Mouse (Mus musculus): ENCODE measurements around the gene Tcp11l1. TPM values are rescaled to one million over a fixed set of nuclear protein-coding genes. Genes with fewer than 3 reads are reported as not detected.
A peak's percentile ranks its signal among the peaks of the same experiment; 100 is the strongest.

Tcp11l1 gene
- polyA plus RNA-seq, 1 experiment from 2014 or later: 65.1 TPM

- Histone ChIP-seq H3K4me3 (no peak overlapping the region), H3K27me3 (replicated peaks) (no peaks in the 10 kb centered on the region), H3K9me3 (no peaks in the 10 kb centered on the region), H3K4me1 (no peaks in the 10 kb centered on the region), H3K27ac (no peak overlapping the region), H3K36me3 (replicated peaks) (peaks cover 12% of the 10 kb centered on the region), H3K9ac (no peak overlapping the region), H3K4me2 (no peak overlapping the region)
- no peak for ATAC-seq (replicated peaks)
- WGBS: 78% methylated on average over 3 of the region's 3 CpGs
These were observed 7.6 kb downstream of the Tcp11l1 start for GRCm38 (mm10) chr2:104704355-104704754.

GRCm38 (mm10) chr2:104703158-104703557, 8.8 kb downstream of the Tcp11l1 start:
- Histone ChIP-seq H3K9me3 (no peaks in the 10 kb centered on the region), H3K4me1 (no peaks in the 10 kb centered on the region), H3K4me3 (no peak overlapping the region), H3K27ac (no peak overlapping the region), H3K27me3 (replicated peaks) (no peaks in the 10 kb centered on the region), H3K36me3 (replicated peaks) (peaks cover 19% of the 10 kb centered on the region), H3K9ac (no peak overlapping the region), H3K4me2 (no peak overlapping the region)
- ATAC-seq (replicated peaks): no peak
- 65% methylated on average over 3 of the region's 3 CpGs for whole genome bisulfite sequencing

GRCm38 (mm10) chr2:104699659-104700058, 12.3 kb downstream of the Tcp11l1 start:
- H3K27ac ChIP-seq: no peak overlapping the region
- no peak overlapping the region for H3K4me3 ChIP-seq
- no peak overlapping the region for H3K9ac ChIP-seq
- 90% methylated on average over 11 of the region's 11 CpGs for WGBS
- no peak for ATAC-seq (replicated peaks)
- H3K9me3 ChIP-seq: no peaks in the 10 kb centered on the region
- no peaks in the 10 kb centered on the region for H3K4me1 ChIP-seq
- no peak overlapping the region for H3K4me2 ChIP-seq
- H3K36me3 ChIP-seq (replicated peaks): peaks cover 20% of the 10 kb centered on the region
- H3K27me3 ChIP-seq (replicated peaks): no peaks in the 10 kb centered on the region

GRCm38 (mm10) chr2:104692551-104692950, 19.4 kb downstream of the Tcp11l1 start:
- Histone ChIP-seq H3K36me3 (replicated peaks) (peaks cover 10% of the 10 kb centered on the region; the same call in 1 of the 2 replicates), H3K9ac (no peak overlapping the region), H3K4me3 (no peak overlapping the region), H3K9me3 (no peaks in the 10 kb centered on the region), H3K4me2 (no peak overlapping the region), H3K27me3 (replicated peaks) (no peaks in the 10 kb centered on the region), H3K27ac (no peak overlapping the region), H3K4me1 (no peaks in the 10 kb centered on the region)
- no peak for ATAC-seq (replicated peaks)
- 61% methylated on average over 2 of the region's 2 CpGs for WGBS

GRCm38 (mm10) chr2:104690720-104691119, 21.2 kb downstream of the Tcp11l1 start:
- ATAC-seq (replicated peaks): no peak
- Histone ChIP-seq H3K4me2 (no peak overlapping the region), H3K36me3 (replicated peaks) (peaks cover 6% of the 10 kb centered on the region; the same call in 1 of the 2 replicates), H3K4me1 (no peaks in the 10 kb centered on the region), H3K27ac (no peak overlapping the region), H3K9me3 (no peaks in the 10 kb centered on the region), H3K27me3 (replicated peaks) (no peaks in the 10 kb centered on the region), H3K4me3 (no peak overlapping the region), H3K9ac (no peak overlapping the region)
- WGBS: 83% methylated on average over 4 of the region's 4 CpGs

- peaks cover 13% of the 10 kb centered on the region for H3K36me3 ChIP-seq (replicated peaks)
- H3K9ac ChIP-seq: no peak overlapping the region
- ATAC-seq (replicated peaks): no peak
- no peaks in the 10 kb centered on the region for H3K9me3 ChIP-seq
- H3K27ac ChIP-seq: no peak overlapping the region
- H3K4me2 ChIP-seq: no peak overlapping the region
- H3K4me1 ChIP-seq: no peaks in the 10 kb centered on the region
- WGBS: 81% methylated on average over 8 of the region's 8 CpGs
- no peaks in the 10 kb centered on the region for H3K27me3 ChIP-seq (replicated peaks)
- H3K4me3 ChIP-seq: no peak overlapping the region
These were observed 23.2 kb downstream of the Tcp11l1 start for GRCm38 (mm10) chr2:104688724-104689123.

GRCm38 (mm10) chr2:104688321-104688720, 23.6 kb downstream of the Tcp11l1 start:
- H3K9me3 ChIP-seq: no peaks in the 10 kb centered on the region
- no peak overlapping the region for H3K9ac ChIP-seq
- no peaks in the 10 kb centered on the region for H3K4me1 ChIP-seq
- H3K36me3 ChIP-seq (replicated peaks): peaks cover 17% of the 10 kb centered on the region
- ATAC-seq (replicated peaks): no peak
- no peaks in the 10 kb centered on the region for H3K27me3 ChIP-seq (replicated peaks)
- 86% methylated on average over 3 of the region's 3 CpGs for WGBS
- H3K4me2 ChIP-seq: no peak overlapping the region
- no peak overlapping the region for H3K4me3 ChIP-seq
- no peak overlapping the region for H3K27ac ChIP-seq

- 79% methylated on average over 3 of the region's 3 CpGs for WGBS
- no peak overlapping the region for H3K4me2 ChIP-seq
- no peak overlapping the region for H3K4me3 ChIP-seq
- no peak overlapping the region for H3K9ac ChIP-seq
- H3K4me1 ChIP-seq: no peaks in the 10 kb centered on the region
- H3K27ac ChIP-seq: no peak overlapping the region
- no peak for ATAC-seq (replicated peaks)
- no peaks in the 10 kb centered on the region for H3K9me3 ChIP-seq
- H3K36me3 ChIP-seq (replicated peaks): peaks cover 19% of the 10 kb centered on the region
- no peaks in the 10 kb centered on the region for H3K27me3 ChIP-seq (replicated peaks)
These were observed 24.7 kb downstream of the Tcp11l1 start for GRCm38 (mm10) chr2:104687261-104687660.

GRCm38 (mm10) chr2:104685418-104685817, 26.6 kb downstream of the Tcp11l1 start:
- no peaks in the 10 kb centered on the region for H3K4me1 ChIP-seq
- H3K4me2 ChIP-seq: no peak overlapping the region
- no peaks in the 10 kb centered on the region for H3K27me3 ChIP-seq (replicated peaks)
- WGBS: 10% methylated on average over 13 of the region's 13 CpGs
- H3K4me3 ChIP-seq: no peak overlapping the region
- no peak overlapping the region for H3K27ac ChIP-seq
- H3K36me3 ChIP-seq (replicated peaks): peaks cover 29% of the 10 kb centered on the region
- ATAC-seq (replicated peaks): peak; percentile 95
- H3K9me3 ChIP-seq: no peaks in the 10 kb centered on the region
- no peak overlapping the region for H3K9ac ChIP-seq

GRCm38 (mm10) chr2:104684771-104685170, 27.2 kb downstream of the Tcp11l1 start:
- peaks cover 31% of the 10 kb centered on the region for H3K36me3 ChIP-seq (replicated peaks)
- H3K27me3 ChIP-seq (replicated peaks): no peaks in the 10 kb centered on the region
- H3K4me3 ChIP-seq: no peak overlapping the region
- 95% methylated on average over 4 of the region's 4 CpGs for whole genome bisulfite sequencing
- H3K4me1 ChIP-seq: no peaks in the 10 kb centered on the region
- no peak overlapping the region for H3K9ac ChIP-seq
- no peak for ATAC-seq (replicated peaks)
- no peak overlapping the region for H3K4me2 ChIP-seq
- no peaks in the 10 kb centered on the region for H3K9me3 ChIP-seq
- no peak overlapping the region for H3K27ac ChIP-seq

- H3K27me3 ChIP-seq (replicated peaks): no peaks in the 10 kb centered on the region
- H3K36me3 ChIP-seq (replicated peaks): peaks cover 26% of the 10 kb centered on the region; the same call in 1 of the 2 replicates
- H3K4me3 ChIP-seq: no peak overlapping the region
- H3K4me1 ChIP-seq: no peaks in the 10 kb centered on the region
- H3K9me3 ChIP-seq: no peaks in the 10 kb centered on the region
- H3K9ac ChIP-seq: no peak overlapping the region
- H3K27ac ChIP-seq: no peak overlapping the region
- WGBS: 85% methylated on average over 3 of the region's 3 CpGs
- H3K4me2 ChIP-seq: no peak overlapping the region
- no peak for ATAC-seq (replicated peaks)
These were observed 34.6 kb downstream of the Tcp11l1 start for GRCm38 (mm10) chr2:104677326-104677725.

- no peaks in the 10 kb centered on the region for H3K36me3 ChIP-seq (replicated peaks)
- no peaks in the 10 kb centered on the region for H3K27me3 ChIP-seq (replicated peaks)
- no peak overlapping the region for H3K9ac ChIP-seq
- ATAC-seq (replicated peaks): no peak
- no peak overlapping the region for H3K27ac ChIP-seq
- H3K9me3 ChIP-seq: no peaks in the 10 kb centered on the region
- no peaks in the 10 kb centered on the region for H3K4me1 ChIP-seq
- H3K4me2 ChIP-seq: no peak overlapping the region
- no peak overlapping the region for H3K4me3 ChIP-seq
These were observed 40.2 kb downstream of the Tcp11l1 start for GRCm38 (mm10) chr2:104671724-104672123.

- no peak for ATAC-seq (replicated peaks)
- H3K27ac ChIP-seq: no peak overlapping the region
- H3K9me3 ChIP-seq: no peaks in the 10 kb centered on the region
- peaks cover 16% of the 10 kb centered on the region for H3K36me3 ChIP-seq (replicated peaks)
- no peak overlapping the region for H3K4me3 ChIP-seq
- no peak overlapping the region for H3K9ac ChIP-seq
- H3K4me1 ChIP-seq: no peaks in the 10 kb centered on the region
- H3K4me2 ChIP-seq: no peak overlapping the region
- no peaks in the 10 kb centered on the region for H3K27me3 ChIP-seq (replicated peaks)
- WGBS: 85% methylated on average over 6 of the region's 6 CpGs
These were observed 42.7 kb downstream of the Tcp11l1 start for GRCm38 (mm10) chr2:104669122-104669804.

Measured in midbrain, embryonic 15.5 days (tissue).